ENCODE assay signal across 26 mouse cellular contexts in the genomic region with DNA sequence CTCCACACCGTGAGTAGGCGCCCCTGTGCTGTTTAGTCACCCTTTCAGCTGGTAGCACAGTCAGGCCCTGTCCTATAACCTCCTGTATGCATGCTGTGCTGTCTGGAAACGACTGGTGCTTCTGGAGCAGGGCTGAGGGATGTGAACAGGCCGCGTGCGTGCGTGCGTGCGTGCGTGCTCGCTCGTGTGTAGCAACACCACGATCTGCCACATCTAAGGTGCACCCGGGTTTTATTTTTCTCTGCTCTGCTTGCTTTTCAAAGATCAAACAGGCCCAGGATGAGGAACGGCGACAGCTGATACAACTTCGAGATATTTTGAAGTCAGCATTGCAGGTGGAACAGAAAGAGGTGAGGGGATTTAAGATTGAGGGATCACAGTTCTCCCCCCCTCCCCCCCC.
DNase-seq lines count a peak whose midpoint lies in the region; ATAC-seq lines count a peak whose summit lies in the region.
"Had no signal": no experiment of that assay in that cellular context is flagged by ENCODE, and none has a peak within 500 bp of the region (broad histone marks: within the 10 kb centered on the region; RNA-seq: fewer than 3 reads in every experiment).

No protein-coding gene starts in this region.

- no peak overlapping the region for H3K4me2 ChIP-seq in forebrain, embryonic 12.5 days
- H3K4me2 ChIP-seq: embryonic facial prominence, embryonic 13.5 days; forebrain, embryonic 13.5 days; heart, embryonic 13.5 days had no signal

- H3K9me3 ChIP-seq in forebrain, embryonic 12.5 days: no peaks in the 10 kb centered on the region
- H3K9me3 ChIP-seq: embryonic facial prominence, embryonic 10.5 days; embryonic facial prominence, embryonic 13.5 days; forebrain, embryonic 13.5 days; heart, embryonic 10.5 days; heart, embryonic 13.5 days had no signal

- no peaks in the 10 kb centered on the region for H3K27me3 ChIP-seq in forebrain, embryonic 12.5 days
- H3K27me3 ChIP-seq: embryonic facial prominence, embryonic 13.5 days; forebrain, embryonic 13.5 days; heart, embryonic 13.5 days had no signal

- WGBS in forebrain, embryonic 12.5 days: 96% methylated on average over 17 of the region's 17 CpGs

- no peak overlapping the region for H3K27ac ChIP-seq in forebrain, embryonic 12.5 days
- H3K27ac ChIP-seq: embryonic facial prominence, embryonic 10.5 days; embryonic facial prominence, embryonic 13.5 days; forebrain, embryonic 13.5 days; heart, adult 2 months; heart, embryonic 10.5 days; heart, embryonic 13.5 days had no signal

- H3K4me3 ChIP-seq in forebrain, embryonic 12.5 days (replicated peaks): no peak overlapping the region
- H3K4me3 ChIP-seq: embryonic facial prominence, embryonic 10.5 days; embryonic facial prominence, embryonic 13.5 days; erythroblast, embryonic 14.5 days; forebrain, embryonic 13.5 days; heart, adult 2 months; heart, embryonic 10.5 days; heart, embryonic 13.5 days had no signal

- no peaks in the 10 kb centered on the region for H3K4me1 ChIP-seq in forebrain, embryonic 12.5 days
- H3K4me1 ChIP-seq: embryonic facial prominence, embryonic 10.5 days; embryonic facial prominence, embryonic 13.5 days; forebrain, embryonic 13.5 days had no signal

- no peak for ATAC-seq in forebrain, embryonic 12.5 days (ENCODE audit: low FRiP score)
- ATAC-seq: forebrain, embryonic 13.5 days; forebrain, embryonic 16.5 days; hindbrain, embryonic 16.5 days had no signal

- peaks cover 55% of the 10 kb centered on the region for H3K36me3 ChIP-seq in forebrain, embryonic 12.5 days (replicated peaks)

- no peak overlapping the region for H3K9ac ChIP-seq in forebrain, embryonic 12.5 days
- H3K9ac ChIP-seq: embryonic facial prominence, embryonic 13.5 days; forebrain, embryonic 13.5 days; heart, embryonic 13.5 days had no signal

- peak; percentile 32 for DNase-seq in CD4-positive helper T cell, adult 2 months (ENCODE audit: low read depth, low spot score)
- DNase-seq in T-cell, adult 2 months (ENCODE audit: low spot score): peak; percentile 12
- DNase-seq in thymus, postnatal 14 days: peak; percentile 42
- peak; percentile 53 for DNase-seq in thymus, postnatal 4 days
- no peak for DNase-seq in cerebellum, postnatal 25 days
- DNase-seq: adrenal gland, postnatal 10 days; adrenal gland, postnatal 36 days; cerebellum, adult 11 months; cerebellum, adult 2 months; cerebellum, adult 9-11 months; cerebellum, postnatal 36 days; embryo, embryonic 11 days; gastrocnemius, postnatal 10 days; gastrocnemius, postnatal 36 days; heart, adult 2 months; heart, postnatal 14 days; heart, postnatal 4 days had no signal

Comparison
In these comparisons a context has a peak if more than half of its experiments do, and no peak if none do; other contexts are left out.
1. DNase-seq: peak in CD4-positive helper T cell, adult 2 months (single experiment), T-cell, adult 2 months (single experiment), thymus, postnatal 14 days (single experiment) and thymus, postnatal 4 days (single experiment); none in cerebellum, postnatal 25 days (0 of 2).